ENCODE assay signal across 8 mouse cellular contexts in the genomic region with DNA sequence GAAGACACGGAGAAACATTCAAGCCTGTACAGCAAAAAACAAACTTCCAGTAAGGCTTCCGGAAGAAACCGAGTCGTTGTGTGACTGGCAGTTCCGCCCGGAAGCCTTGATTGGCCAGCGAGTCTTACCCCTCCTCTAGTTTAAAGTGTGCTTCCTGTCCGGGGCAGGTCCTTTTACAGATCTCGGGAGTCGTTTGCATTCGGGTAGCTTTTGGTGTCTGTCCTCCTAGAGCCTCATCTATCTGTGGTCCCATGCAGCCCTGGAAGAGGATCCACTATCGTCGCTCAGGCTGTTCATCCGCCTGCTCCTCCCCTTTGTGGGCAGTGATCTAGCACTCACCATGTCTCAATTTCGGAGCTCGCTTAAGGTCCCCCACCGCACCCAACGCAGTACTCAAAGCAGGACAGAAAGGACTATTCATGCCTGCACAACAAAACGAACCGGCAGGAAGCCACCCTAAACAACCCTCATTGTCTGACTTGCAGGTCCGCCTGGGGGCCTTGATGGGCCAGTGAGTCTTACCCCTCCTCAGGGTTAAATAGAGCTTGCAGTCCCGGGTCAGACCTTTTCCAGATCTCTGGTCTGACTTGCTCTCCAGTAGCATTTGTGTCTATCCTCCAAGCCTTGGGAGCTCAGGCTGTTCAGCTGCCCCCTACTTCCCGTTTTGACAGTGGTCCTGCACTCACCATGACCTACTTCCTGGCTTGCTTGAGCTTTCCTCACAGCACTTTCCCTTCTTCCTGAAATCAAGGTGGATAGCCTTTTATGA. TPM values are rescaled to one million over a fixed set of nuclear protein-coding genes. Genes with fewer than 3 reads are reported as not detected.
DNase-seq lines count a peak whose midpoint lies in the region; ATAC-seq lines count a peak whose summit lies in the region.

Gene Zfp825 (minus strand): TSS at position 82 of the 769 bp plus-strand sequence.

- under 1% methylated on average over 23 of the region's 23 CpGs for WGBS in heart, embryonic 10.5 days
- WGBS in kidney, embryonic 15.5 days, result under 1% methylated on average over 23 of the region's 23 CpGs

- peak within 1 kb of the TSS; percentile 84 for H3K4me2 ChIP-seq in kidney, embryonic 15.5 days

- no peaks in the 10 kb centered on the region for H3K9me3 ChIP-seq in heart, embryonic 10.5 days
- H3K9me3 ChIP-seq in kidney, embryonic 15.5 days (replicated peaks), result no peaks in the 10 kb centered on the region

- H3K27ac ChIP-seq in heart, embryonic 10.5 days, result peak within 1 kb of the TSS; percentile 89
- H3K27ac ChIP-seq in kidney, embryonic 15.5 days, result peak within 1 kb of the TSS; percentile 94

- H3K27me3 ChIP-seq in heart, embryonic 10.5 days (ENCODE audit: insufficient read depth, poor library complexity, severe bottlenecking), result no peaks in the 10 kb centered on the region
- no peaks in the 10 kb centered on the region for H3K27me3 ChIP-seq in kidney, embryonic 15.5 days

- no peaks in the 10 kb centered on the region for H3K36me3 ChIP-seq in heart, embryonic 10.5 days
- no peaks in the 10 kb centered on the region for H3K36me3 ChIP-seq in kidney, embryonic 15.5 days

- DNase-seq in B cell, adult 2 months, result peak; percentile 60 to 68
- peak; percentile 94 for DNase-seq in brain, adult 2 months (ENCODE audit: low read depth, low spot score)
- DNase-seq in heart, embryonic 10.5 days (ENCODE audit: low spot score), result peak; percentile 95
- peak; percentile 84 for DNase-seq in liver
- peak; percentile 70 to 75 for DNase-seq in spleen, postnatal 4 days (ENCODE audit: low spot score in 2 of 2)

- H3K9ac ChIP-seq in kidney, embryonic 15.5 days, result peak within 1 kb of the TSS; percentile 60

- ATAC-seq in erythroblast, adult 5-6 weeks (replicated peaks; ENCODE audit: low FRiP score, poor library complexity, severe bottlenecking), result peak; percentile 99
- ATAC-seq in kidney, embryonic 15.5 days (replicated peaks; ENCODE audit: low FRiP score), result peak; percentile 99
- peak; percentile 98 for ATAC-seq in monocyte, adult 5-6 weeks (replicated peaks; ENCODE audit: insufficient number of reproducible peaks, low FRiP score, low TSS enrichment, poor library complexity, severe bottlenecking)

- H3K4me1 ChIP-seq in heart, embryonic 10.5 days, result 0 out of 2 replicates have a peak, but pooled peaks cover 4% of the 10 kb centered on the region
- H3K4me1 ChIP-seq in kidney, embryonic 15.5 days, result 0 out of 2 replicates have a peak, but pooled peaks cover 8% of the 10 kb centered on the region

- peak within 1 kb of the TSS; percentile 73 for H3K4me3 ChIP-seq in heart, embryonic 10.5 days
- peak within 1 kb of the TSS; percentile 56 for H3K4me3 ChIP-seq in kidney, embryonic 15.5 days (replicated peaks)

RNA-seq across cellular contexts. Expression of gene Zfp825, which starts in this region (rescaled TPM):
- 4.8 and 17.9 TPM in 2 replicates for total RNA-seq in erythroblast, adult 5-6 weeks (2015; ENCODE audit: low replicate concordance)
- total RNA-seq in erythroblast, adult 5-6 weeks (2017; ENCODE audit: low replicate concordance), result 2.2 and 5.2 TPM in 2 replicates
- polyA plus RNA-seq in heart, embryonic 10.5 days (2016; fragmentation: Nextera tagmentation; extraction: Ambion mirVana), result 15.4 and 19.1 TPM in 2 replicates
- 22.5 and 23.7 TPM in 2 replicates for polyA plus RNA-seq in kidney, embryonic 15.5 days (2015; fragmentation: Nextera tagmentation; extraction: Ambion mirVana)
- total RNA-seq in monocyte, adult 5-6 weeks (2017), result 6.8 to 14.9 TPM (median 14.5 TPM) in 3 replicates

Comparison
In these comparisons a context has a peak if more than half of its experiments do, and no peak if none do; other contexts are left out.
1. Peak in every context shown above with its lines: DNase-seq, ATAC-seq, H3K4me3 ChIP-seq and H3K27ac ChIP-seq.